Mouse (Mus musculus) spleen, postnatal 4 days (tissue): ENCODE results near the gene Egf.
"Not testable (repeated sequence)": the region's sequence is repeated elsewhere in the genome, so short reads cannot be mapped to it uniquely, and the experiment has no call there.

Experiments used
- DNase-seq, 2 experiments: peaks; one replicate each; pipeline ENCODE4 v3.0.0; 2022; ENCODE audit warnings: low spot score in 2 of 2

Gene Egf

DNA sequence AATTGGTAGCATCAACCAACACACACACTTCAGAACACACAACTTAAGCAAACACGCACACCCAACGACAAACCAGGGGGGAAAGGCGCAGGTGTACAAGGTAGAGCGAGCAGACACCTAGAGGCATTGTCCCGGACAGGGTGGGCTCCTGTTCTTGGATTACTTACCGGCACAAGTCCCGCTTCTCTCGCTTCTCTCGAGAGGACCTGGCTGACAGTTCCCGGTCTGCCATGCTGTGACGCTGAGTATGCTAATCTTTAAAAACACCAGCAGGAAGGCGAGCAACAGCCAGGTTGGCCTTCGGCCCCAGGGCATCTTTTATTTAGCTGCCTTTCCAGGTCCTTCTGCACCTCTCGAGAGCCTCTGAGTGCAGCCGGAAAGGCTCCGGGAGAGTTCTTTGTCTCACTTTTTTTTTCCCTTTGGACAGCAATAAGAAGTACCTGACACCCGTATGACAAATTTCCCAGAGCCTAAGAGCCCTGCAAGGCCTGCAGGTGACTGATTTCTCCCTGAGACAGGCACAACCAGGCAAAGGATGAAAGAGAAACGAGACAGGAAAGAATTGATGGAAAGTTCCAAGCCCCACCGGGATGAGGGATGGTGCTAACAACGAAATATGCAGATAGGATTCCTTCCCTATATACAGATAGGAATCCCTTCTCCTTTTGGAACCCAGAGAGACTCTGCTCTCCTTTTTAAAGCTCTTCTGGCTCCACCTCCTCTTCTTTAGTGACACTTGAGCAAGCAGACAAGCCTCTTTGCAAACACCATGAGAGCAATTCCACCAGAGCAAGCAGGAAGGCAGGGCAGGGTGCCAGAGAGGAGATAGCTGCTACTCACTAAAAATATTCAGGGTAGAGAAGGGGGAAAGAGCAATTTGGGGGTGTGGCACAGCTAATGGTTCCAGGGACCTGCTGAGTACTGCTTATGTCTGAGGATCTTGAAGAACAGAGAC is at the start of gene Egf:
TSS of gene Egf (minus strand) at position 667 of the 955 bp plus-strand sequence.
- DNase-seq, result no peak

DNA sequence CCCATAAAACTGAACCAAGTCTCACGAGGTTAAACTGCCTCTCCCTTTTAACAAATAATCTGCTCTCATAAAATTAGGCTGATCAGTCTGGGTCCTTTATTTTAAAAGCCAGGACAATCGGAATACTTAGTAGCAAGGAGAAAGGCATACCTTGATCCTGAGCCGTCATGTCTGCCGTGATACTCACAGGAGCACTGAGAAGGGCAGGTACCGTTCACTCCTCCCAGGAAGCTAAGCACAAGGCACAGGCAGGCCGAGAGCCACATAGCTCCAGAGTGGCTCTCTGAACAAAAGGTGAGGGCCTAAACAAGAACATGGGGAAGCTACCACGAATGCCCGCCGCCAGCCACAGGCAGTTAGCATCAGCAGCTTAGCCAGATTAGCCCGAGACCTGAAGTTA is 48.6 kb upstream of the Egf start, which contains the start of gene Lrit3:
TSS of gene Lrit3 (minus strand) at position 266 of the 400 bp plus-strand sequence.
- DNase-seq, result no peak

- DNase-seq, result no peak
Measured at GRCm38 (mm10) chr3:129799011-129799410, 43.9 kb upstream of the Egf start.

DNA sequence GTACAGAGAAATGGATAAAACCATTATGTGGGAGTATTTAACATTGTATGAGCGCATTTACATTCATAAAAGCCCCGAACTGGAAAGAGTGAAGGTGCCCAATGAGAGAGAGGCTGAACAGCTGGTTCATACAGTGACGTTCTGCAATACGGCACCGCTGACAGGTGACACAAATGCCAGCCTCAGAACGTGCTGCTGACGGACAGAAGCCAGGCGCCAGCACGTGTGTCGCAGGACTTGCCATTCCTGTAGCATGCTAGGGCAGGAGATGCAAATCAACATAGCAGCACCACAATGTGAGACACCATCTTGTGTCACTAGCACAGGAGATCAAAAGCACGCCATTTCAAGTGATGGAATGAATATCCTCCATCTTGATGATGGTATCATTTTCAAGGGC is 43.4 kb upstream of the Egf start:
- DNase-seq, result no peak

GRCm38 (mm10) chr3:129797341-129797740 is 42.2 kb upstream of the Egf start:
- no peak for DNase-seq

DNA sequence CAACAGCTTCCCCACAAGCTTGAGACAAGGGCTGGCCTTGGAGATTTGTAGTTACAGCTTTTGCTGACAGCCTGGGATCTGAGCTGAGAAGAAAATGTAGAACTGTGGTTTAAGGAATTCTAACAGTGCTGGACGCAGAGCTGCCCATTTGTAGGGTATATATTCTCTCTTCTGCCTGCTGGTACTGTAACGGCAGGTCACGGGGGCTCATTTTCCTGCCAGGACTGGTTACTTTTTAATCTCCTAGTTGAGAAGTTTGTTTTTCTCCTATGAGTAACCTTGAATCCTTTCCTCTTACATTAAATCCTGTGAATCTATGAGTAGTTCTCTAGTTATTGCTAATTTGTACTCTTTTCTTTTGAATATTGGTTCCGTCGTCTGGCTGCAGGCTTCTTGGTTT is 38.7 kb upstream of the Egf start:
- DNase-seq, result no peak

GRCm38 (mm10) chr3:129782746-129783145 is 27.6 kb upstream of the Egf start:
- DNase-seq, result no peak

DNA sequence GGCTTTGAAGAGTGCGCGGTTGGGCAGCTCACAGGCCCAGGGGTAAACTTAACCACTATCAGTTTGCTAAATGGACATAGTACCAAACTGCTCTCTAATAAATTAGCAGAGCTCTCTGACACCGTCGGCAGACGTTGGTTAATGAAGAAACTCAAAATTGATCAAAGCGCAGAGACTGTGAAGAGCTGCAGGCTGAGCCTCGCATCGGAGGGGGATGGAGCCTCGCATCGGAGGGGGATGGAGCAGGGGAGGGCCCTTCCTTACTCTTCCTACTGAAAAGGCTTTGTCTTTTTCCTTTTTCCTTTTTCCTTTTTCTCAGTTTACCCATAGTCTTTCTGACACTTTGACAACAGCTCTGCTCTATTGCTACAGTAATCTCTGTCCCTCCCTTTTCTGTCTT is 26.3 kb upstream of the Egf start:
- no peak for DNase-seq

DNA sequence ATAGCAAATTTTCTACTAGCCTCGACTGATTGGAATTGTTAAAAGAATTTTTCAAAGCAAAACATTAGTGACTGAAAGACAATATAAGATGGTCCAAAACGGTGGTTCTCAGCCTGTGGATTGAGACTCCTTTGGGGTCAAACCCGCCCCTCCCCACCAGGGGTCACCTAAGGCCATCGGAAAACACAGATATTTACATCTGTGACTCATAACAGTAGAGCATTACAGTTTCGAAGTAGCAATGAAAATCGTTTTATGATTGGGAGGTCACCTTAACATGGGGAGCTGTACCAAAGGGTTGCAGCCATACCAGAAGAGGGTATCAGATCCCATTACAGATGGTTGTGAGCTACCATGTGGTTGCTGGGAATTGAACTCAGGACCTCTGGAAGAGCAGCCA is 16.1 kb upstream of the Egf start:
- no peak for DNase-seq

DNA sequence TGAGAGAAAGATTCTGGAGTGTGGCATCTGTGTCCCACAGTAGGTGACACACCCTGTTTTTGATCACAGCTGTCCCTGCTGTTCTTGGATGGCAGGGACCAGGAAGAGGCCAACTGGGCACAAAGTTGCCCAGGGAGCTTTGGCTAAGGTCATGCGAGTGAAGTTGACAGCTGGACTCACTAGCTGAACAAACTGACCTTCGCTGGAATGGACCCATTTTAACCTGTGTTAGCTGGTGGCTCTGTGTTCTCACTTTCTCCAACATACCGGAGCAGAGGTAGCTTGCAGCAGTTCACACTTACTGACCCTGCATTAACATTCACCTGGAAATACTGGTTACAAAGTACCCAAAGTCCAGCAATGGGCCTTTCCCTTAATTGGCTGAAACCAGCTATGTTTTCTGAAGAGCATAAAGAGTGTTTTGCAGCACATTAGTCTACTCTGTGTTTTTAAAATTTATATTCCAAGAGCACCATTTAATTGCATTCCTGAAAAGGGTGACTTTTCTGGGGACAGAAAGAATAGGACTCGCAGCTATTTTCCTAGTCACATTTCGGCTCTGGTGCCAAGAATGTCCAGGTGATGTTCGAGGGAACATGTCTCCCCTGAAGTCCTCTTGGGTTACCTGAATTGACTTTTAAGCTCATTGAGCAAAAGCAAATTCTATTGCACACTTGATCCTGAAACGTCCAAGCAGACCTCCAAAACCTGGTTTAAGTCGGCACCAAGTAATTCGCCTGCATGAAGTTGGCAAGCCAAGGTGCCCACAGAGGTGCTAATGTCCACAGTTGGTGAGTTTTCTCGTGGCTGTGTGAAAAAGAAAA is 12.1 kb upstream of the Egf start:
- DNase-seq, result no peak

DNA sequence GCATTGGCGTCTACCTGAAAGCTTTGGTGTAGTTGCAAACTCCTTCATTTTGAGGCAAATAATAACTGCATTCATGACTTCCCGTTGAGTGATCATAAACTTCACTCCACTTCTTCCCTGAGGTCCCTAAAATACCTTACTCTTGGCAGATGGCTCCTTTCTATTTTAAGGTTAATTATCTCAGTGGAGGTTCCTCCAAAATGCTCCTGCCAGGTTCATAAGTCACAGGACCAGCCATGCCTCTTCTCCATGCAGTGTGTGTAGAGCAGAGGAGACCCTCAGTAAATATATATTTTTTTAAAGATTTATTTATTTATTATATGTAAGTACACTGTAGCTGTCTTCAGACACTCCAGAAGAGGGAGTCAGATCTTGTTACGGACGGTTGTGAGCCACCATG is 11.0 kb upstream of the Egf start:
- DNase-seq, result no peak

DNA sequence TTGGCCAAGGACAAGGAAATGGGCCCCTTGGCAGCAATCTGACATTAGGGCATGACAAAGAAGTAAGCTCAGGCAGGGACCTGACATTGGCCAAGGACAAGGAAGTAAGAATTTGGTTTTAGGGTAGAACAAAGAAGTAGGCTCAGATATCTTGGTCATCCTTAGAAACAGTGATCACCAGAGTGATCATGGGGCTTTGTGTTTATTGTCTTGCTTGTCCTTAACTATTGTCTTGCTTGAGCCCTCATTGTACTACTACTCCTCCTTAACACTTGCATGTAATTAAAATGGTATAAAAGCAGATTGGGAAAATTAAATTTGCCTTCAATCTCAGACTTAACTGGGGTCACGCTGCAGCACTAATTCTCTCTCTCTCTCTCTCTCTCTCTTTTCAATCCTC is 2.5 kb upstream of the Egf start:
- DNase-seq, result not testable (repeated sequence)

GRCm38 (mm10) chr3:129744803-129745202 is 10.3 kb downstream of the Egf start:
- peak; percentile 30 to 74 for DNase-seq

DNA sequence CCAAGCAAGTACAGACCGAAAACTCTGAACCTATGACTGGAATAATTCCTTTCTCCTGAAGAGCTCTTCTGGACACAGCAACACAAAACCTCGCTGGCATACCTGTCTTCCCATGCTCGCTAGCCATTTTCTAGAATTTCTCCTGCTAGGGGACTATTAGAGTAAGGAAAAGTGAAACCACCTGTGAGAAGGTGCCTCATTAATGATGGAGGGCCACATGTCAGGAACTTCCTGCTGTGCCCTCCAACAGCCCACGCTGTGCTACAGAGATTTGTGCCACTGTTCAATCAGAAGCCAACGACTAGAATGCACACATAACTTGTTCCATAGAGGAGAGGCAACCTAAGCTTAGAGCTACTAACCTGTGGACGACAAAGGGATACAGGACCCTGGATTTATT is 12.3 kb downstream of the Egf start:
- no peak for DNase-seq

GRCm38 (mm10) chr3:129738291-129739183 is 16.6 kb downstream of the Egf start:
- no peak for DNase-seq

DNA sequence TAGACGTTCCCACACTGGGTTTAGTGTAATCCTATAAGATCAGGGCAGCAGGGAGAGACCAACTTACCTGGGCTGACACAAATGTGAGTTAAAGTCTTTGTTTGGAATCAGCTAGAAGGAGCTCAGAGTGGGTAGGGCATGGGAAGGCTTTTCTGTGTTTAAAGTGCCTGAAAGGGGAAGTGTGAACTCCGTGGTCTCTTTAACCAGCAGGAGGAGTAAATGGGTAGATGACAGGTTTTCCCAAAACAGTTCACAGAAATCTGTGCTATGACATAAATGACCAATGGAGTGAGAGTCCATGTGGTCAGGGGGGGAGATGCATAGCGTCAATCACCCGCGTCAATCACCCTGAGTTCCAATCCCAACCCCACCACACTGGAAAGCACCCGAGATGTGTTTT is 23.5 kb downstream of the Egf start:
- DNase-seq, result no peak

GRCm38 (mm10) chr3:129730426-129730825 is 24.7 kb downstream of the Egf start:
- DNase-seq, result peak in 1 of 2 experiments; percentile 66

GRCm38 (mm10) chr3:129729916-129730315 is 25.2 kb downstream of the Egf start:
- no peak for DNase-seq

GRCm38 (mm10) chr3:129725592-129725991 is 29.5 kb downstream of the Egf start:
- no peak for DNase-seq

DNA sequence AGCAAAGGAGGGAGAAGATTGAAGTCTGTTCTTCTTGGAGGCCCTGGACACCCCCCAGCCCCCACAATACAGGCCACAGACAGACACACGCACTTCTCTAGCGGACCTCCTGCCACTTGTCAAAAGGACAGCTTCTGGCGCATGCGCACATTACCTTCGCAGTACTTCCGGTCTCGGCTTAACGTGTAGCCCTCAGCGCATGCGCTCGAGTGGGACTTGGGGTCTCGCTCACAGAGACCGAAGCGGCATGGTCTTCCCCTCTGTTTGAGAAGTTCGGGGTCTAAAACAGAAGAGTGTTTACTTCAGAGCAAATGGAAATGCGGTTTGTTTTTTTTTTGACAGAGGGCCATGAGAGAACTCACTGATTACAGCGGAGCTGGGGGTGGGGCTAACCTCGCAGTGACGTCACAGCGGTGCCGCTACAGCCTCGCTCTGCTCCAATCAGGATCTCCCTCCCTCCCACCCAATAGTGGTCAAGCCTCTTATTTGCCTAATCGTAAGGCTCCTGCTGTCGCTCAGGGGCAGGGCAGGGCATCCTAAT is 30.1 kb downstream of the Egf start:
- peak; percentile 89 to 95 for DNase-seq

GRCm38 (mm10) chr3:129724505-129724904 is 30.6 kb downstream of the Egf start:
- DNase-seq, result no peak
